Mouse (Mus musculus) mouse embryonic stem cell (cell line): ENCODE results near the gene Shisa8.

ENCODE experiments used
- in situ Hi-C, 2 experiments: fragments of 300-500 bp; cut with MboI; formaldehyde crosslinking; loops; 1 replicate in 1 of 2; 3 replicates in 1 of 2; pipeline ENCODE4 v1.14.3; 2019 to 2020; ENCODE audit warnings: low sequenced_read_pairs in 2 of 2, low pct_unique_long_range_greater_than_20kb in 1 of 2, mixed read lengths in 1 of 2; ENCODE audit not compliant: unreplicated experiment in 1 of 2

Gene Shisa8

GRCm38 (mm10) chr15:82210801-82211200, 1.8 kb downstream of the Shisa8 start:
- in situ Hi-C loops, result loop anchor here in 1 of 2 experiments (10.0 kb wide), 1 partner anchor 146 kb away; the partner anchor contains the start of gene Mei1

- in situ Hi-C loops, result loop anchor here in 1 of 2 experiments (10.0 kb wide), 1 partner anchor 145 kb away; the partner anchor contains the start of gene Mei1
Observed at GRCm38 (mm10) chr15:82209295-82210050, 3.1 kb downstream of the Shisa8 start.

- in situ Hi-C loops, result no loop called here
Observed at GRCm38 (mm10) chr15:82208307-82208706, 4.3 kb downstream of the Shisa8 start.

GRCm38 (mm10) chr15:82207504-82208219, 5.0 kb downstream of the Shisa8 start:
- in situ Hi-C loops, result no loop called here

GRCm38 (mm10) chr15:82207105-82207459, 5.5 kb downstream of the Shisa8 start:
- in situ Hi-C loops, result no loop called here

- in situ Hi-C loops, result no loop called here
Observed at GRCm38 (mm10) chr15:82206365-82207104, 6.1 kb downstream of the Shisa8 start.

GRCm38 (mm10) chr15:82204680-82205371, 7.8 kb downstream of the Shisa8 start:
- in situ Hi-C loops, result no loop called here

- in situ Hi-C loops, result no loop called here
Observed at GRCm38 (mm10) chr15:82203611-82204351, 8.8 kb downstream of the Shisa8 start.

- in situ Hi-C loops, result no loop called here
Observed at GRCm38 (mm10) chr15:82203090-82203489, 9.5 kb downstream of the Shisa8 start.

GRCm38 (mm10) chr15:82202086-82202485, 10.5 kb downstream of the Shisa8 start:
- in situ Hi-C loops, result no loop called here

GRCm38 (mm10) chr15:82199546-82199945, 13.1 kb downstream of the Shisa8 start:
- in situ Hi-C loops, result no loop called here

GRCm38 (mm10) chr15:82198342-82198741, 14.3 kb downstream of the Shisa8 start:
- in situ Hi-C loops, result no loop called here

GRCm38 (mm10) chr15:82197937-82198336, 14.7 kb downstream of the Shisa8 start:
- in situ Hi-C loops, result no loop called here

GRCm38 (mm10) chr15:82197246-82197750, 15.3 kb downstream of the Shisa8 start:
- in situ Hi-C loops, result no loop called here

GRCm38 (mm10) chr15:82196300-82196699, 16.3 kb downstream of the Shisa8 start:
- in situ Hi-C loops, result no loop called here

- in situ Hi-C loops, result no loop called here
Observed at GRCm38 (mm10) chr15:82192617-82193016, 20.0 kb downstream of the Shisa8 start.

GRCm38 (mm10) chr15:82188481-82189240, 24.0 kb downstream of the Shisa8 start:
- in situ Hi-C loops, result no loop called here
